Mouse (Mus musculus) liver, postnatal 0 days (tissue): ENCODE data around the gene Rbm3. TPM values are rescaled to one million over a fixed set of nuclear protein-coding genes. Genes with fewer than 3 reads are reported as not detected.

Experiments
- ATAC-seq: fragments of 200-750 bp; cut with Nextera tagmentation; 2 replicates; pipeline ENCODE4 v1.8.0; 2017; ENCODE audit warnings: mild to moderate bottlenecking, moderate library complexity
- DNase-seq: peaks from one replicate; pipeline ENCODE4 v3.0.0-alpha.2; 2016
- H3K27ac ChIP-seq: fragments of 300-500 bp; sonication (generic); 2 replicates; pipeline ENCODE4 v1.5.1; 2014; ENCODE audit warnings: antibody characterized with exemption, moderate library complexity, mild to moderate bottlenecking, low read depth
- H3K27me3 ChIP-seq: fragments of 300-500 bp; sonication (generic); 2 replicates; pipeline ENCODE4 v1.6.1; 2014; ENCODE audit warnings: low read length, control low read depth, mixed read lengths; ENCODE audit not compliant: insufficient read depth
- H3K36me3 ChIP-seq: fragments of 300-500 bp; sonication (generic); replicated peaks from 2 replicates; pipeline ENCODE4 v1.6.1; 2014; ENCODE audit warnings: mild to moderate bottlenecking, control low read depth, low read length, moderate library complexity, mixed read lengths; ENCODE audit not compliant: insufficient read depth
- H3K4me1 ChIP-seq: fragments of 300-500 bp; sonication (generic); 2 replicates; pipeline ENCODE4 v1.6.1; 2014; ENCODE audit warnings: antibody characterized with exemption, mild to moderate bottlenecking, control low read depth; ENCODE audit not compliant: insufficient read depth
- H3K4me2 ChIP-seq: fragments of 300-500 bp; sonication (generic); 2 replicates; pipeline ENCODE4 v1.6.1; 2014; ENCODE audit warnings: low read depth, mild to moderate bottlenecking, low read length, moderate library complexity, mixed read lengths
- H3K4me3 ChIP-seq: fragments of 300-500 bp; sonication (generic); 2 replicates; pipeline ENCODE4 v1.5.1; 2014; ENCODE audit warnings: low read depth, low read length
- H3K9ac ChIP-seq: fragments of 300-500 bp; sonication (generic); replicated peaks from 2 replicates; pipeline ENCODE4 v1.6.1; 2014; ENCODE audit warnings: mild to moderate bottlenecking, moderate library complexity
- H3K9me3 ChIP-seq: fragments of 300-500 bp; sonication (generic); 2 replicates; pipeline ENCODE4 v1.6.1; 2016; ENCODE audit warnings: mild to moderate bottlenecking, control low read depth, low read length, mixed read lengths
- CTCF ChIP-seq: sonication (generic); IDR thresholded peaks from 2 replicates; pipeline ENCODE4 v1.5.1; 2016; ENCODE audit warnings: antibody characterized with exemption, low read depth
- EP300 ChIP-seq: IDR thresholded peaks from 2 replicates; pipeline ENCODE4 v1.6.1; 2016; ENCODE audit warnings: antibody characterized with exemption, low read depth, mild to moderate bottlenecking
- WGBS: fragments of 180-500 bp; shearing (Covaris S2); extraction: QIAGEN DNeasy Blood & Tissue Kit; methylation state at CpG from one replicate; pipeline ENCODE4 v1.1.7; 2014; ENCODE audit not compliant: insufficient replicate concordance; 5-methylcytosine and 5-hydroxymethylcytosine counted together
- polyA plus RNA-seq: library from polyadenylated mRNA; unstranded; fragments of >200 nt; fragmentation: Nextera tagmentation; extraction: Ambion mirVana; gene quantifications from 2 replicates; pipeline ENCODE4 v1.2.1, GENCODE M21; 2015

Gene Rbm3
- polyA plus RNA-seq, 1 experiment from 2014 or later: 413 TPM

DNA sequence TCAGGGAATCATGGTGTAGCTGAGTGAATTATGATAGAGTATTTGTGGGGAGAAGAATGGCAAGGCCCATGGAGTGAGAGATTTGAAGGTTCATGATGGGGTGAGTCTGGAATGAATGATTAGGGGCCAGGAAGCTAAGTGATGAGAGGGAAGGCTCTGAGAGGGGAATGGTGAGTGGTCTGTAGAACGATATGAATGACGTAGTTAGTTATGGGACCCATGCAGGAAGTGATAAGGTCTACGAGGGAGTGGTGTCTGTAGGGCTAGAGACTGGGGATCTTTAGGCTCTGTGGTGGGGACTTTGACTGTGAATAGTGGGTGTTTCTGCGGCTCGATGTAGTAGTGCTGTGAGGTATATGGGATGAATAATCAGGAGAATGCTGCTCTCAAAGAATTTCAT lies 34.0 kb upstream of the Rbm3 start:
- ATAC-seq (no peak), DNase-seq (no peak)
- peaks cover 4% of the 10 kb centered on the region; the same call in 1 of the 2 replicates for H3K4me1 ChIP-seq
- no peaks in the 10 kb centered on the region for H3K36me3 ChIP-seq
- no peak overlapping the region for H3K4me2 ChIP-seq
- H3K9ac ChIP-seq: no peak overlapping the region
- no peak overlapping the region for H3K27ac ChIP-seq
- 50% methylated on average over 5 of the region's 5 CpGs for WGBS
- no peak overlapping the region for H3K4me3 ChIP-seq
- H3K27me3 ChIP-seq: no peaks in the 10 kb centered on the region
- H3K9me3 ChIP-seq: no peaks in the 10 kb centered on the region
- TF ChIP-seq CTCF (no peak), EP300 (no peak)

DNA sequence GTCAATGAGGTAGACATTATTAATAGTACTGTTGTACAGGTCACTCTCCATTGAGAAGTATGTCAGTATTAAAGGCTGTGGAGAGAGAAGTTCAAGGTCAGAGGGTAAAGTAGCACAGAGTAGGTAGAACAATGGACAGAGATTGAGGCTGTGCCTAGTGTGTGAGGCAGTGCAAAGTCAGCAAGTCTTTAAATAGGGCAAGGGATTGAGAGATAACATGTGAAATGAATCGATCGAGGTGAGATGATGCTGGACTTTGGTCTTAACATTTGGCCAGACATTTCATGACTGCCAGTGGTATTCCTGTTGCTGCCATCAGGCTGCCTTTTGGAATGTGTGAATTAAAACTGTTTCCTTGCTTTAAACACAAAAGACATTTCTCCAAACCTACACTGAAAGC lies 33.2 kb upstream of the Rbm3 start:
- H3K4me3 ChIP-seq: no peak overlapping the region
- no peaks in the 10 kb centered on the region for H3K9me3 ChIP-seq
- H3K27me3 ChIP-seq: no peaks in the 10 kb centered on the region
- DNase-seq: no peak
- no peak overlapping the region for H3K4me2 ChIP-seq
- no peaks in the 10 kb centered on the region for H3K36me3 ChIP-seq
- WGBS: 69% methylated on average over 2 of the region's 2 CpGs
- no peak for ATAC-seq
- no peak overlapping the region for H3K27ac ChIP-seq
- TF ChIP-seq EP300 (no peak), CTCF (no peak)
- H3K4me1 ChIP-seq: peaks cover 4% of the 10 kb centered on the region; the same call in 1 of the 2 replicates
- no peak overlapping the region for H3K9ac ChIP-seq

DNA sequence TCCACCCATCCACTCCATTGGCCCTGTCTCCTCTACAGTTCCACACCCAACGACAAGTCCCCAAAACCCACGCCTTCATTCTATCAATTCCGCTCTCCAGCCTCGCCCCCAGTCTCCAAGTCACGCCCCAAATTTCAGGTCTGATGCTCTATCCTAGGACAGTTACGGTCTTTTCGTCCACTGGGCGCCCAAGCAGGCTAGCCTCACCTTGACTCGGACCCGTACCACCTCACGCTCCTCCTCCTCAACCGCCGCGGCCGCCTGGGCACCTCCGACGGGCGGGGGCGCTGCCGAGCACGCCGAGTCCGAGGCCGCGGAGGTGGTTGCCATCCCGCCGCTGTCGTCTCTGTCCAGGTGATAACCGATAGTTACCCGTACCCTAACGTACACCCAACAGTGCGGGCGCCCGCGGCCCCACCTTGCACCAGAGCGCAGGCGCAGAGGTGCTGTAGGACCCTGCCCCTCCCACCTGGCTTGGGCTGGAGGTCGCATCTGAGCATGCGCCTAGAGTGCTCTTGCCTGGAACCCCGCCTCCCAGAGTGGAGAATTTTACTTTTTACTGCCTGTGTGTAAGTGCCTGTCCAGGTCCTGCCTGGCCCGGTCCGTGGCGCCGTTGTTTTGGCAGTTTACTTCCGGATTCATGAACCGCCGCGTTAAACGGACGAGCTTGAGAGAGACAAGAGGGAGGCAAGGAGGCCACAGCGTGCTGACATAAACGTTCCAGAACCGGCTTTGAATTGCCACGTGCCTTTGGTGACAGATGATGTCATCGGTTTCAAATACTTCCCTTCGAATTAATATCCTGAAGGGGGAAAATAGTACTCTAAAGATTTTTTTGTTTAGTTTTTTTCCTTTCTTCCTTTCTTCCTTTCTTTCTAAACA lies 30.1 kb upstream of the Rbm3 start, which contains the start of gene Tbc1d25:
Gene Tbc1d25, minus strand, starts transcription at position 678 of the 882 bp plus-strand sequence.
- TF ChIP-seq CTCF (peak; percentile 64), EP300 (no peak)
- Histone ChIP-seq H3K4me3 (peak within 1 kb of the TSS; percentile 70), H3K27me3 (no peaks in the 10 kb centered on the region), H3K27ac (peak within 1 kb of the TSS; percentile 58), H3K4me2 (peak within 1 kb of the TSS; percentile 73), H3K4me1 (peaks cover 4% of the 10 kb centered on the region; the same call in 1 of the 2 replicates), H3K36me3 (no peaks in the 10 kb centered on the region), H3K9ac (peak within 1 kb of the TSS; percentile 68), H3K9me3 (no peaks in the 10 kb centered on the region)
- DNase-seq: peak; percentile 87
- ATAC-seq: peak; percentile 94
- 14% methylated on average over 55 of the region's 56 CpGs for WGBS

DNA sequence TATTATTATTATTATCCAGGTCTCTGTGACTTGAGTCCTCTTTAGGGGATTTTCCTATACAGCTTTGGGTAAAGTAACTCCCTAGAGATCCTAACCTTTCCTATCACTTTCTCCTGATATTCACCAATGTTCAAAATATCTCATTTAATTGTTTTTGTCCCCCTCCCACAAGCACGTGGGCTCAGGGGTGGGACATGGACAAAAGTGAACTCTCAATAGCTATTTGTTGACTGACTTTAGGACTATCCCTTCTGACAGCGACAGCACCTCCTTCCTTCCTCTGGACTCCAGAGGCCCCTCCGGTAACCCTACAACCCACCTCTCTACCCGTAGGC lies 29.5 kb upstream of the Rbm3 start:
- no peaks in the 10 kb centered on the region for H3K36me3 ChIP-seq
- peaks cover 4% of the 10 kb centered on the region; the same call in 1 of the 2 replicates for H3K4me1 ChIP-seq
- no peak for ATAC-seq
- WGBS: 18% methylated on average over 4 of the region's 4 CpGs
- DNase-seq: no peak
- H3K9me3 ChIP-seq: no peaks in the 10 kb centered on the region
- H3K27me3 ChIP-seq: no peaks in the 10 kb centered on the region
- H3K4me3 ChIP-seq: peak overlapping the region; percentile 70
- peak overlapping the region; percentile 68 for H3K9ac ChIP-seq
- H3K4me2 ChIP-seq: peak overlapping the region; percentile 73
- TF ChIP-seq EP300 (no peak), CTCF (no peak)
- peak overlapping the region; percentile 58; the same call in 1 of the 2 replicates for H3K27ac ChIP-seq

DNA sequence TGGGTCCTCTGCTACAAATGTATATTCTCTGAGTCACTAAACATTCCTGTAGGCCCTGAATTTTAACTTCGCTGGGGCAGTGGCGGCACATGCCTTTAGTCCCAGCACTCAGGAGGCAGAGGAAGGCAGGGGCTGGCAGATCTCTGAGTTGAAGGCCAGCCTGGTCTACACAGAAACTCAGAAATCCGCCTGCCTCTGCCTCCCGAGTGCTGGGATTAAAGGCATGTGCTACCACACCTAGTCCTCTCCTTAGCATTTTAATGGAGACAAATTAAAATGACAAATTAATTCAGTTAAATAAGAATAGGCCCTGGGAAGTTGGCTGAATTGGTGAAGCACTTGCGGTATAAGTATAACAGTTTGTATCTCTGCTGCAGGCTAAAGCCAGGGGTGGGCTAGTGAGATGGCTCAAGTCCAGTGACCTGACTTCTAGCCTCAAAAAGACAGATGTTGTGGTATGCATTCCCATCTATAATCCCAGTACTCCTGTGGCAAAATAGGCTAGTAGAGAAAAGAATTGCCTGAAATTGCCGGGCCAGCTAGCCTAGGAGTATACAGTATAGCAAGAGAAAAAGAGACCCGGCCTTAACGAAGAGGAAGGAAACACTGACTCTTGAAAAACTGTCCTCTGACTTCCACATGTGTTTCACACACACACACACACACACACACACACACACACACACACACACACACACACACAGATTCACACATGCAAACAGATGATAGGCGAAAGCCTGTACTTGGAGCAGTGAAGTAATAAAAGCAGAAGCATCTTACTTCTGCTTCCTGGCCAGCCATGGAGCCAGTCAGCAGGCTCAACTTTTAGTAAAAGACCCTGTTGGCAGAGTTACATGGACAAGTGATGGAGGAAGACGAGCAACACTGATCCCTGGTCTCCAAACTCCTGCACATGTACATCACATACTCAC lies 22.3 kb upstream of the Rbm3 start:
- Histone ChIP-seq H3K27ac (peak overlapping the region; percentile 16; the same call in 1 of the 2 replicates), H3K36me3 (no peaks in the 10 kb centered on the region; the same call in 1 of the 2 replicates), H3K9me3 (no peaks in the 10 kb centered on the region), H3K4me3 (no peak overlapping the region), H3K4me2 (no peak overlapping the region), H3K9ac (no peak overlapping the region), H3K4me1 (no peaks in the 10 kb centered on the region), H3K27me3 (no peaks in the 10 kb centered on the region)
- ATAC-seq (peak; percentile 38; the same call in 1 of the 2 replicates), DNase-seq (peak; percentile 18)
- TF ChIP-seq CTCF (no peak), EP300 (no peak)
- 78% methylated on average over 10 of the region's 10 CpGs for WGBS

DNA sequence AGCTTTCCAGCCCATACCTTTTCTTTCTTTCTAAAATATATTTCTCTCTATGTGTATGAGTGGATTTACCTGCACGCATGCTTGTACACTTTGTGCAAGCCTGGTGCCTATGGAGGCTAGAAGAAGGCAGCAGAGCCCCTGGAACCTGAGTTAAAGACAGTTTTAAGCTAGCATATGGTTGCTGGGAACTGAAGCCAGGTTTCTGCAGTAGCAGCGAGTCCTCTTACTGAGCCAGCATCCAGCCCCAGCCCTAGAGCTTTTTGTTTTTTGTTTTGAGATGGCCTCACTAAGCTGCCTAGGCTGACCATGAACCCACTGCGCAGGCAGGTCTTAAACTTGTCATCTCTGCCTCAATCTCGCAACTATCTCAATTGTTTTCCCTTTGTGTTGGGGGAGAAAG lies 18.8 kb upstream of the Rbm3 start:
- Histone ChIP-seq H3K9ac (no peak overlapping the region), H3K4me2 (no peak overlapping the region), H3K27me3 (no peaks in the 10 kb centered on the region), H3K4me1 (no peaks in the 10 kb centered on the region), H3K27ac (no peak overlapping the region), H3K4me3 (no peak overlapping the region), H3K9me3 (no peaks in the 10 kb centered on the region), H3K36me3 (no peaks in the 10 kb centered on the region; the same call in 1 of the 2 replicates)
- 77% methylated on average over 4 of the region's 4 CpGs for WGBS
- TF ChIP-seq EP300 (no peak), CTCF (no peak)
- ATAC-seq (no peak), DNase-seq (no peak)
